Mouse (Mus musculus): ENCODE measurements at regions not wholly inside any gene's neighbourhood (a gene's known extent, or its start where the extent isn't known, plus 50 kb on each side); places are given as distances from the start of the nearest gene placed in this dataset.
A peak's percentile ranks its signal among the peaks of the same experiment; 100 is the strongest.

GRCm38 (mm10) chr4:74847332-74848053, 430.6 kb downstream of the Dmac1 start:
- ATAC-seq (replicated peaks; ENCODE audit: poor library complexity, severe bottlenecking): no peak

DNA sequence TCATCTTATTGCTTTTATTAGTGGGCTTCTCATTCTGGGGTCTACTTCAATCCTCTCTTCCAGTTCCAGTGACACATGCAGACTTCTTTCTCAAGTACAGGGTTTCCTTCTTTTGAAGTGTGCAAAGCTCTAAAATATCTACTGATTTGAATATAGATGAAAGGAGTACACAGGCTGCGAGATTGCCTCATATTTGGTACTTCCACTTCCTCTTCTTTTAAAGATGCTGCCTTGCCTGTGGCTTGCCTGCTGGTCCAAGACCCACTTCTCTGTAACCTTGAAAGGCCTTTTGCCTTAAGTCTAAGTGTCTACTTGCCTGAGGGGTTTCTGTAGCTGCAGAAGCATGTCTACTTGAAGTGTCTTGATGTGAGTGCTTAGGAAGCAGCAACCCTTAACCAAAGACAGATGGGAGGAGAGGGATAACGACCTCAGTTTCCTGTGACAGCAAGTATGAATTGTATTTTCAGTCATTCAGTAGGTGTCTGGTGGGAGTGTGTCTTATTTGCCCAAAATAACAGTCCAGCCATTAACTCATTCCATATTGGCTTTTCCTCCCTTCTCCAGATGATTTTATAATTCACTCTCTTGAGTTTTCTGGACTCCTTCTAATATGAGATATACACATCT, 479.8 kb downstream of the Dmac1 start:
- ATAC-seq (replicated peaks; ENCODE audit: poor library complexity, severe bottlenecking): peak; percentile 46

GRCm38 (mm10) chr4:74797456-74797855, 480.6 kb downstream of the Dmac1 start:
- ATAC-seq (replicated peaks; ENCODE audit: poor library complexity, severe bottlenecking): no peak

GRCm38 (mm10) chr4:74796676-74797075, 481.4 kb downstream of the Dmac1 start:
- no peak for ATAC-seq (replicated peaks; ENCODE audit: poor library complexity, severe bottlenecking)

GRCm38 (mm10) chr4:74747985-74748384, 505.7 kb downstream of the Kdm4c start:
- ATAC-seq (replicated peaks; ENCODE audit: poor library complexity, severe bottlenecking): no peak

DNA sequence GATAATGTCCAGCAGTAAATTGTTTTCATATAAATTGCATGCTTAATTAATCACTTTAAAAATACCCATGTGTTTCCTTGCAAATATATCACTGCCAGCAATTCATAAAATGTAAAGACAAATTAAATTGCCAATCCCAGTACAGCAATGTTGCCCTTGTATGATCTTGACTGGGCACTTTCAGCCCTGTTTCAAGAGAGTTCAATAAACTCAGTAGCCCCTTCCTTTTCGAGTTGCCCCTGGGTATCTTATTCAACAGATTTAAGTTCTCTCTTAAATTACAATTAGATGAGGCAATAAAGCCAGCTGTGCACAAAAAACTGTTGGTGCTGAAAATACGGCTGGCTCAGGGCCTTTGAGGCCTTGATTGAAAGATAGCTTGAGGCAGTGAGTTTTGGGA, 497.3 kb downstream of the Kdm4c start:
- ATAC-seq (replicated peaks; ENCODE audit: poor library complexity, severe bottlenecking): no peak

Measured in granulocyte monocyte progenitor cell, adult 5-6 weeks (primary cell).